Mouse (Mus musculus): ENCODE results near the gene Cux1. TPM values are rescaled to one million over a fixed set of nuclear protein-coding genes. Genes with fewer than 3 reads are reported as not detected.

The Cux1 gene
- 47.3 and 63.8 TPM in 2 replicates for polyA plus RNA-seq (2012; rRNA removed; ENCODE audit: low replicate concordance)

GRCm38 (mm10) chr5:136567176-136568025 lies at the start of gene Cux1:
Gene Cux1, minus strand, starts transcription at chr5:136567490.

GRCm38 (mm10) chr5:136246452-136246838 lies 320.8 kb downstream of the Cux1 start, which contains the start of gene Sh2b2:
Gene Sh2b2, minus strand, starts transcription at chr5:136246556.

GRCm38 (mm10) chr5:136198474-136199391 lies 368.6 kb downstream of the Cux1 start, which contains the start of gene Prkrip1:
Gene Prkrip1, minus strand, starts transcription at chr5:136198963.

Other genes with a start within 250 kb of the Cux1 start
- 0.21 TPM in 1 of 2 replicates, not detected in the other for gene Myl10, start 125.7 kb upstream of the Cux1 start, polyA plus RNA-seq (2012; rRNA removed; ENCODE audit: low replicate concordance)

All from subcutaneous adipose tissue, adult 2 months (tissue).